Mouse (Mus musculus): Measurements from ENCODE around the gene Crhr1.

Gene Crhr1

GRCm38 (mm10) chr11:104133442-104133983 lies 858 bp downstream of the Crhr1 start:
- in situ Hi-C loops (cut with MboI; ENCODE audit: low sequenced_read_pairs): no loop called here

GRCm38 (mm10) chr11:104138976-104139375 lies 6.3 kb downstream of the Crhr1 start:
- in situ Hi-C loops (cut with MboI; ENCODE audit: low sequenced_read_pairs): no loop called here

GRCm38 (mm10) chr11:104144930-104145329 lies 12.3 kb downstream of the Crhr1 start:
- in situ Hi-C loops (cut with MboI; ENCODE audit: low sequenced_read_pairs): no loop called here

DNA sequence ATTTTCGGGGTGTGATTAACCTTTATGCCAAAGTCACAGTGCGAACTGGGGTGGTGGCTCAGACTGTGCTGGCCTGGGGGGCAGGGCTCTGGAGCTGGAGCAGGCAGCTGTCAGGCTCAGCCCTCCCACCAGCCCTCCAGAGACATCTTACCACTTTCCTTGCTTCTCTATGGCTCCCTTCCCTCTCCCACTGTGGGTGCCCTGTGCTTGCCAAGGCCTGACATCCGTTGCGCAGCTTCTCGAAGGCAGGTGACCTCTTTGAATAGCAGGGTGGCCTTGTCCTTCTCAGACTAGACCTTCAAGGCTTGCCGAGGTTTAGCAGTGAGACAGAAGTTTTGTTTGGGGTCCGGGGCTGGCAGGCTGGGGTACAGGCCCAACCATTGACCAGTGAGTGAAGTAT lies 16.1 kb downstream of the Crhr1 start:
- in situ Hi-C loops (cut with MboI; ENCODE audit: low sequenced_read_pairs): no loop called here

DNA sequence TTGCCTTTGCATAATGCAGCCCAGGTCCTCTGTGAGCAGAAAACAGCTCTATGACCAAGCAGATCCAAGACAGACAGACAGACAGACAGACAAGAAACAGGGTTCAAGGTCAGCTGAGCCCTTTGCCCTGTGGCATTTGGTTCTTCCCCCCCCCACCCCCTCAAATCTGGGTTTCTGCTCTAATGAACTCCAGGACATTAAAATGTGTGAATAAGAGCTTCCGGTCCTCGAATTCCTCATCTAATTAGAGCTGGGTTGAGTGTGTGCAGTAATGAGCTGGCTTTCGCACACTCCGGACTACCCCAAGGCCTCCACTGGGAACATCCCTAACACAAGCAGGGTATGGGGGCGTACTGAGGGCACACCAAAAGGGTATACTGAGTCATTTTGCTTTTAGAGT lies 18.3 kb downstream of the Crhr1 start:
- in situ Hi-C loops (cut with MboI; ENCODE audit: low sequenced_read_pairs): no loop called here

GRCm38 (mm10) chr11:104154332-104154731 lies 21.7 kb downstream of the Crhr1 start:
- in situ Hi-C loops (cut with MboI; ENCODE audit: low sequenced_read_pairs): no loop called here

DNA sequence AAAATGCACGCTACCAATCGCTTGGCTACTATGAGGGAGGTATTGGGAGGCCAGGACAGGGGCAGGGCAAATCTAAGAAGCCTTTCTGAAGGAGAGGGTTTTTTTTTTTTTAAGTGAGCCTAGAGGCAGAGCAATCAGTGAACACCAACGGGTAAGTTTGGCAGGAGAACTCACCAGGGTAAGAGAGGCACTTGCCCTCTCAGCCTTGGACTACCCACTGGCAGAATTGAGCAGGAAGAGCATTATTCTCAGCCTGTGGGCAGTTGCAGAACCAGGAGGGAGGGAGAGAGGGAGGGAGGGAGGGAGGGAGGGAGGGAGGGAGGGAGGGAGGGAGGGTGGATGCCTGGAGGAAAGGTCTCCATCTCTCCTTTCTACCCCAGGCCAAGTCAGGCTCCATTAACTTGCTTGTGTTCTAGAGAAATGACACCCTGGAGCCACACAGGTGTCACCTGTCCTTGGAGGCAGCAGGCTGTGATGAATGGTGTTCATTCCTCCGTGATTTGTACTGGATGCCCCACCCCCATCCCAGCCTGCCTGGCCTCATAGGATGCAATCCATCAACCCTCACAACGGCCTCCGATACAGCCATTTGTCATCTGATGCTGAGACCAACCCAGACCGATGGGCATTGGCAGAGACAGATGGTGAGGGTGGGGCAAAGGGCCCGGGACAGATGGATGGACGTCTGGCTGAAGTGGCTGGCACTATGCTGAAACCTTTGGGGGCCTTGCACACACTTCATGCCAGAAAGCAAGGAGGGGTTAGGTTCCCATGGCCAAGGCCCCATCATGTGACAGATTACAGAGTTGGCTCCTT lies 22.4 kb downstream of the Crhr1 start:
- in situ Hi-C loops (cut with MboI; ENCODE audit: low sequenced_read_pairs): no loop called here

DNA sequence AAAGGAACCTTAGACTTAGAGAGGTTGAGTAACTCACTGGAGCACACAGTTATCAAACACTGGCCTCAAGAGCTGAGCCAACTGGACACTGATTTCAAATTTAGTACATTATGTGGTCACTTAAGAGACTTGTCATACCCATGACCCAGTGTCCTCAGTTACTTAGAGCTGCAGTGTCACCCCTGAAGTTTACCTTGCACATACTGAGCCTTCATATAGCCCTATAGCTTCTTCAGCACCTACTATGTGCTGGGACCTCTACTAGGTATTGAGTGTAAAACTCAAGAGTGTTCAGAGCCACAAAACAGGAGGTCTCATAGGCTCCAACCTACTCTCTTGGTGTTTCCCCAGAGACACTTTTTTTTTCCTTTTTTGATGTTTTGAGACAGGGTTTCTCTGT lies 23.2 kb downstream of the Crhr1 start:
- in situ Hi-C loops (cut with MboI; ENCODE audit: low sequenced_read_pairs): no loop called here

- in situ Hi-C loops (cut with MboI; ENCODE audit: low sequenced_read_pairs): no loop called here
Observed at GRCm38 (mm10) chr11:104156391-104156790, 23.7 kb downstream of the Crhr1 start.

GRCm38 (mm10) chr11:104157603-104158259 lies 25.1 kb downstream of the Crhr1 start:
- in situ Hi-C loops (cut with MboI; ENCODE audit: low sequenced_read_pairs): no loop called here

- in situ Hi-C loops (cut with MboI; ENCODE audit: low sequenced_read_pairs): no loop called here
Observed at GRCm38 (mm10) chr11:104158260-104158907, 25.7 kb downstream of the Crhr1 start.

- in situ Hi-C loops (cut with MboI; ENCODE audit: low sequenced_read_pairs): no loop called here
Observed at GRCm38 (mm10) chr11:104159769-104160272, 27.2 kb downstream of the Crhr1 start.

- in situ Hi-C loops (cut with MboI; ENCODE audit: low sequenced_read_pairs): no loop called here
Observed at GRCm38 (mm10) chr11:104161153-104161552, 28.5 kb downstream of the Crhr1 start.

GRCm38 (mm10) chr11:104164257-104164656 lies 31.6 kb downstream of the Crhr1 start:
- in situ Hi-C loops (cut with MboI; ENCODE audit: low sequenced_read_pairs): no loop called here

- in situ Hi-C loops (cut with MboI; ENCODE audit: low sequenced_read_pairs): no loop called here
Observed at GRCm38 (mm10) chr11:104171281-104171781, 38.7 kb downstream of the Crhr1 start.

DNA sequence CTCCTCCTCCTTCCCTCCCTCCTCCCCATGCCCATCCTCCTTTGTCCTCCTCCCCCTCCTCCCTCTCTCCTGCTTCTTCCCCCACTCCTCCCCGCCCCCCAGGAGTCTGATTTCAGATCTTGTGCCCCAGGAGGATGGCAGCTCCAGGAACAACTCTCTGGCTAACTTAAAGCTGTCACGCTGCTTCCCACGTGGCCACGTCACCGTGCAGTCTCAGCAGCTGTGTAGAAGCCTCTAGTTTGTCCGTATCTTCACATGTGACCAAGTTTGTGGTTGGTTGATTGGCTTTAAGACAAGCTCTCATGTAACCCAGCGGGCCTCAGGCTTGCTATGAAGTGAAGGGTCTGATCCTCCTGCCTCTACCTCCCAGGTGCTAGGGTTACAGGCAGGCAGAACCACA lies 46.2 kb downstream of the Crhr1 start:
- in situ Hi-C loops (cut with MboI; ENCODE audit: low sequenced_read_pairs): loop anchor here (5.0 kb wide), 1 partner anchor 187 kb away; no protein-coding TSS in a partner anchor

GRCm38 (mm10) chr11:104179804-104180203 lies 47.1 kb downstream of the Crhr1 start:
- in situ Hi-C loops (cut with MboI; ENCODE audit: low sequenced_read_pairs): loop anchor here (5.0 kb wide), 1 partner anchor 188 kb away; no protein-coding TSS in a partner anchor

DNA sequence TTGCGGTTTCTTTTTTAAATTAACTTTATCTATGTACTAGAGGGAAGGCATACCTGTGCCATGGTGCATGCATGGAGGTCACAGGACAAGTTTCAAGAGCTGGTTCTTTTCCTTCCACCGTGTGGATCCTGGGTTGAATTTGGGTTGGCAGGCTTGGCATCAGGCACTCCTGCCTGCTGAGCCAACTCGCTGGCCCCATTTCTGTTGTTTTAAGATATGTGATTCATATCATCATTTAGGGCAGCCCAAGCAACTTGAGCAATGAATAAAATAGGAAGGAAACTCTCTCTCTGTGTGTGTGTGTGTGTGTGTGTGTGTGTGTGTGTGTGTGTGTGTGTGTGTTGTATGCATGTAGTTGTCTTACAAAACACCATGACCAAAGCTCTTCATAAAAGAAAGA lies 49.5 kb downstream of the Crhr1 start:
- in situ Hi-C loops (cut with MboI; ENCODE audit: low sequenced_read_pairs): no loop called here

DNA sequence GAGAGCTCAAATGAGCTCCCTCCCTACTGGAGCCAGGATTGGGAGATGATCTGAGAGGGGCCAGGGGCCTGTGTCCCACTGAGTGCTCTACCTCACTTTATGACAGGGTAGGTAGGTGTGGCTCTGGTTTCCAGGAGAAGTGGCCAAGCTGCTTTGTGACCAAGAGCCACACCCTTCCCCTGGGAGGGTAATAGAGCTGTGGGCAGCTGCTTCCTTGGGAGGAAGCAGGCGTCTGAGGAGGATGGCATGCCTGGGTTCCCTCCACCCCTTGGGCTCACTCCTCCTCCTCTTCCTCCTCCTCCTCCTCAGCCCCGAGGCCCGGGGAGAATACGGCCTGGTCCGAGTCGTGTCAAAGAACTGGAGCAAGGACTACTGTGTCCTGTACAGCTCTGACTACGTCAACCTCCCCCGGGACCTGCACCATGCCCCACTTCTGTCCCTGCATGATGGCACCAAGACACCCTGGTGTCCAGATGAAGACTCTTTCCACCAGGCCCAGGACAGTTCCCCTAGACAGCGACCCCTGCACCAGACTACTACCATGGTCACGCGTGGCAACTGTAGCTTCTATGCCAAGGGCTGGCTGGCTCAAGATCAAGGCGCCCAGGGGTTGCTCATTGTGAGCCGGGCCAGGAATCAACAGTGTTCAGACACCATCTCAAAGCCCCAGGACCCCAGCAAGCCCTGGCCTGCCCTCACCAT lies 53.6 kb downstream of the Crhr1 start, which contains the start of gene Sppl2c:
Sppl2c (plus strand) TSS at position 193 of the 702 bp plus-strand sequence.
- in situ Hi-C loops (cut with MboI; ENCODE audit: low sequenced_read_pairs): no loop called here

DNA sequence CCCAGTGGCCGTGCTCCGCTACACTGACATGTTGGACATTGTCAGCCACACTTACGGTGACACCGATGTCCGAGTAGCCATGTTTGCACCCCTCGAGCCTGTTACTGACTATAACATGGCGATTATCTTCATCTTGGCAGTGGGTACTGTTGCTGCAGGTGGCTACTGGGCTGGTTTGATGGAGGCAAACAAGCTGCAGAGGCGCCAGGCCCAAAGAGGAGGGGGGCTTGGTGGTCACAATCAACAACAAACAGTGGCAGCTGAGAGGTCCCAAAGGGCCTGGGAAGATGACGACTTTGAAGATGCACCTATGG lies 54.1 kb downstream of the Crhr1 start:
- in situ Hi-C loops (cut with MboI; ENCODE audit: low sequenced_read_pairs): no loop called here

All from CH12F3 (cell line).